Mouse (Mus musculus): ENCODE results near the gene Fxr2. TPM values are rescaled to one million over a fixed set of nuclear protein-coding genes. Genes with fewer than 3 reads are reported as not detected.
A peak's percentile ranks its signal among the peaks of the same experiment; 100 is the strongest.

Fxr2 gene
- polyA plus RNA-seq, 1 experiment = 29.2 TPM

DNA sequence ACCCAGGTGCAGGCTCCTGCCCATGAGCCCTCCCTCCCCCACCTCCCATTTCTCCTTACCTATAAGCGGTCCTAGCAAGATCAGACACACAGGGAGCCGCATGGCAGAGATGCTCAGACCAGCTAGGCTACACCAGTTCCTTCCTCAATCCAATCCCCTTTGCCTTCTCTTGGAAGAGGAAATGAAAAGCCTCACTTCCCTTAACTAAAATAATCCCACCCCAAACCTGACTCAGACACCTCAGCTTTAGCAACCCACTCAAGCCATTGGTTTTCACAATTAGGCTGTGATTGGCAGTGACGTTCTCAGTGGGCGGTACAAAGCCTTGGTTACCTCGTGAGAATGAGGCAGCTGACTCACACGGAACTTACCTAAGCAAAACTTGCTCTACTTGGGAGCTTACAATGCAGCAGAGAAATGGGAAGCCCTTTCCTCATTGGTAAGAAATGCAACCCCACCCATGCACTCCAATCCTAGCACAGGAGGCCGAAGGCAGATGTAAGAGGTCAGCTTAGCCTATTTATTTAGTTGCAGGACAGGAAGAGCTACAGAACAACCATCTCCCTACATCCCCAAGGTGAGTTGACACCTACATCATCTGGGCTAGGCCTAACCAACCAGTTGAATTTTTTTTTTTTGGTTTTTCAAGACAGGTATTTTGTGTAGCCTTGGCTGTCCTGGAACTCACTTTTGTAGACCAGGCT, 33.3 kb downstream of the Fxr2 start, which contains the start of gene Cd68:
TSS of gene Cd68 (minus strand) at position 193 of the 704 bp plus-strand sequence.
- H3K4me3 ChIP-seq (ENCODE audit: low read depth, low read length) = peak within 1 kb of the TSS; percentile 25
- WGBS = 37% methylated on average over 7 of the region's 7 CpGs

DNA sequence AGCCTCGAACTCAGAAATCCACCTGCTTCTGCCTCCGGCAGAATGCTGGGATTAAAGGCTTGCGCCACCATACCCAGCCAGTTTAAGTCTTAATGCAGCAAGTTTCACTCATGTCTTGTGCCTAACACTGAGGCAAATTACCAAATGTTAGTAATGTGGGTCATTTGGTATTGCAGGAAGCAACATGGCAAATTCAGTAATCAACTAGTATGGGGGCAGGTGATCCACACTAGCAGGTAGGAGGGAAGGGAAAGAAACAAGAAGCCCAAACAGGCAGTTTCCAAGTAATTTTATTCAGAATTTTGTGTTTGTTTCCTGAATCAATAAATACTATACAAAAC, 33.8 kb downstream of the Fxr2 start:
- Histone ChIP-seq H3K27me3 (ENCODE audit: control insufficient read depth, insufficient read depth, low read length) (no peaks in the 10 kb centered on the region), H3K27ac (ENCODE audit: insufficient read depth, low read depth, low read length) (no peak overlapping the region), H3K4me3 (ENCODE audit: low read depth, low read length) (no peak overlapping the region), H3K36me3 (ENCODE audit: control insufficient read depth, insufficient read depth, low read length) (peaks cover 38% of the 10 kb centered on the region), H3K4me1 (ENCODE audit: control insufficient read depth, insufficient read depth, insufficient read length, low read length) (peaks cover 5% of the 10 kb centered on the region)
- no peak for TF ChIP-seq POLR2A (IDR thresholded peaks at IDR 0.05; ENCODE audit: low read depth, low read length)
- TF ChIP-seq CTCF (IDR thresholded peaks at IDR 0.05; ENCODE audit: extremely low read depth, insufficient read length, insufficient replicate concordance, low read depth, low read length) = no peak
- WGBS = 83% methylated on average over 3 of the region's 3 CpGs

More for the DNA sequence above, 33.3 kb downstream of the Fxr2 start, which contains the start of gene Cd68:
- H3K4me1 ChIP-seq (ENCODE audit: control insufficient read depth, insufficient read depth, insufficient read length, low read length) = peaks cover 7% of the 10 kb centered on the region
- no peak for TF ChIP-seq POLR2A (IDR thresholded peaks at IDR 0.05; ENCODE audit: low read depth, low read length)
- TF ChIP-seq CTCF (IDR thresholded peaks at IDR 0.05; ENCODE audit: extremely low read depth, insufficient read length, insufficient replicate concordance, low read depth, low read length) = no peak
- H3K36me3 ChIP-seq (ENCODE audit: control insufficient read depth, insufficient read depth, low read length) = peaks cover 38% of the 10 kb centered on the region
- peak within 1 kb of the TSS; percentile 1; the same call in 1 of the 2 replicates for H3K27ac ChIP-seq (ENCODE audit: insufficient read depth, low read depth, low read length)
- H3K27me3 ChIP-seq (ENCODE audit: control insufficient read depth, insufficient read depth, low read length) = no peaks in the 10 kb centered on the region

GRCm38 (mm10) chr11:69670786-69671725, 38.3 kb downstream of the Fxr2 start:
- peak overlapping the region; percentile 87 for H3K4me3 ChIP-seq (ENCODE audit: low read depth, low read length)
- under 1% methylated on average over 59 of the region's 61 CpGs for WGBS
- H3K27ac ChIP-seq (ENCODE audit: insufficient read depth, low read depth, low read length) = peak overlapping the region; percentile 88
- H3K36me3 ChIP-seq (ENCODE audit: control insufficient read depth, insufficient read depth, low read length) = peaks cover 53% of the 10 kb centered on the region
- peak; percentile 68; the same call in 1 of the 2 replicates for TF ChIP-seq POLR2A (IDR thresholded peaks at IDR 0.05; ENCODE audit: low read depth, low read length)
- TF ChIP-seq CTCF (IDR thresholded peaks at IDR 0.05; ENCODE audit: extremely low read depth, insufficient read length, insufficient replicate concordance, low read depth, low read length) = no peak
- H3K27me3 ChIP-seq (ENCODE audit: control insufficient read depth, insufficient read depth, low read length) = no peaks in the 10 kb centered on the region
- no peaks in the 10 kb centered on the region; the same call in 1 of the 2 replicates for H3K4me1 ChIP-seq (ENCODE audit: control insufficient read depth, insufficient read depth, insufficient read length, low read length)

DNA sequence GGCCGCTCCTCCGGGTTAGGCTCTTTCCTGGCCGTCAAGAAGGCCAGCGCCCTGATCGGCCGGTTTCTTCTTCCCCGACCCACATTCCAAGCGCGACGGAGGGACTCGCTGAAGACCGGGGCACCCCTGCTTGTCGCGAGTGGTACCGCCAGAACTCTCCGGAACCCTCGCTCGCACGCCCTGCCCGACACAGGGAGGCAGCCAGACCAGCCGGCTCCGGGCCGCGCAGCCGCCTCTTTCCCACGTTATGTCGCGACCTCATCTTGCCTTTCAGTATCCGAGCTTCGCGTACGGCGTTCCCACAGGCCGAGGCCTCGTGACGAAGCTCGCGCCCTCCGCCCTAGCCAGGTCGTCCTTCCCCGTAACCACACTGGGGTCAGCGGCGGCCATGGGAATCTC, 38.9 kb downstream of the Fxr2 start:
- under 1% methylated on average over 43 of the region's 43 CpGs for WGBS
- Histone ChIP-seq H3K36me3 (ENCODE audit: control insufficient read depth, insufficient read depth, low read length) (peaks cover 52% of the 10 kb centered on the region), H3K27ac (ENCODE audit: insufficient read depth, low read depth, low read length) (peak overlapping the region; percentile 88), H3K4me1 (ENCODE audit: control insufficient read depth, insufficient read depth, insufficient read length, low read length) (no peaks in the 10 kb centered on the region; the same call in 1 of the 2 replicates), H3K27me3 (ENCODE audit: control insufficient read depth, insufficient read depth, low read length) (no peaks in the 10 kb centered on the region), H3K4me3 (ENCODE audit: low read depth, low read length) (peak overlapping the region; percentile 87)
- TF ChIP-seq POLR2A (IDR thresholded peaks at IDR 0.05; ENCODE audit: low read depth, low read length) = no peak
- TF ChIP-seq CTCF (IDR thresholded peaks at IDR 0.05; ENCODE audit: extremely low read depth, insufficient read length, insufficient replicate concordance, low read depth, low read length) = no peak

- Histone ChIP-seq H3K36me3 (ENCODE audit: control insufficient read depth, insufficient read depth, low read length) (peaks cover 53% of the 10 kb centered on the region), H3K4me1 (ENCODE audit: control insufficient read depth, insufficient read depth, insufficient read length, low read length) (no peaks in the 10 kb centered on the region; the same call in 1 of the 2 replicates), H3K27me3 (ENCODE audit: control insufficient read depth, insufficient read depth, low read length) (no peaks in the 10 kb centered on the region), H3K27ac (ENCODE audit: insufficient read depth, low read depth, low read length) (peak within 1 kb of the TSS; percentile 88), H3K4me3 (ENCODE audit: low read depth, low read length) (peak within 1 kb of the TSS; percentile 87)
- WGBS = 0% methylated on average over 36 of the region's 36 CpGs
- peak; percentile 95 for TF ChIP-seq POLR2A (IDR thresholded peaks at IDR 0.05; ENCODE audit: low read depth, low read length)
- 0 out of 2 replicates have a peak, but pooled peaks have one; percentile 23 for TF ChIP-seq CTCF (IDR thresholded peaks at IDR 0.05; ENCODE audit: extremely low read depth, insufficient read length, insufficient replicate concordance, low read depth, low read length)
Observed at GRCm38 (mm10) chr11:69672211-69672706, 39.5 kb downstream of the Fxr2 start, which contains the start of gene Eif4a1. Eif4a1 (minus strand) TSS chr11:69672423.

DNA sequence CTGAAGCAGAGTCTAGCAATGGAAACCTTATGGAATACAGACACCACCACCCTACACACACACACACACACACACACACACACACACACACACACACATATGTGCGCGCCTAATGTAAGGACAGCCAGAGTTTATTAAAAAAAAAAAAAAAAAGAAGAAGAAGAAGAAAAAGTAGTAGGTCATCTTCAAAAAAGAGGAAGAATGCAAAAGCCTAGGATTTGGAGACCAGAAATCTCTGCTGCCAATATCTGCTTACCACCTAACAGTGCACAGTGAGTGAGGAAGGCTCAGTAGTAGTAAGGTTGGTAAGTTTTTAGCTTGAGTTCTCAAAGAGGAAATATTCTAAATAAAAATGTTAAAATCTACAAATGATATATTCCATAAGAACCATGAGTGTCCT, 46.4 kb downstream of the Fxr2 start:
- Histone ChIP-seq H3K4me3 (ENCODE audit: low read depth, low read length) (no peak overlapping the region), H3K27ac (ENCODE audit: insufficient read depth, low read depth, low read length) (no peak overlapping the region), H3K27me3 (ENCODE audit: control insufficient read depth, insufficient read depth, low read length) (no peaks in the 10 kb centered on the region), H3K36me3 (ENCODE audit: control insufficient read depth, insufficient read depth, low read length) (peaks cover 37% of the 10 kb centered on the region), H3K4me1 (ENCODE audit: control insufficient read depth, insufficient read depth, insufficient read length, low read length) (no peaks in the 10 kb centered on the region; the same call in 1 of the 2 replicates)
- WGBS = 90% methylated on average over 2 of the region's 2 CpGs
- TF ChIP-seq CTCF (IDR thresholded peaks at IDR 0.05; ENCODE audit: extremely low read depth, insufficient read length, insufficient replicate concordance, low read depth, low read length) (no peak), POLR2A (IDR thresholded peaks at IDR 0.05; ENCODE audit: low read depth, low read length) (no peak)

Data from small intestine, adult 2 months (tissue).